Mouse (Mus musculus): Measurements from ENCODE around the gene Tcea2. TPM values are rescaled to one million over a fixed set of nuclear protein-coding genes. Genes with fewer than 3 reads are reported as not detected.

Gene Tcea2
- total RNA-seq, 2 experiments from 2014 or later: 13.6 to 25.2 TPM

DNA sequence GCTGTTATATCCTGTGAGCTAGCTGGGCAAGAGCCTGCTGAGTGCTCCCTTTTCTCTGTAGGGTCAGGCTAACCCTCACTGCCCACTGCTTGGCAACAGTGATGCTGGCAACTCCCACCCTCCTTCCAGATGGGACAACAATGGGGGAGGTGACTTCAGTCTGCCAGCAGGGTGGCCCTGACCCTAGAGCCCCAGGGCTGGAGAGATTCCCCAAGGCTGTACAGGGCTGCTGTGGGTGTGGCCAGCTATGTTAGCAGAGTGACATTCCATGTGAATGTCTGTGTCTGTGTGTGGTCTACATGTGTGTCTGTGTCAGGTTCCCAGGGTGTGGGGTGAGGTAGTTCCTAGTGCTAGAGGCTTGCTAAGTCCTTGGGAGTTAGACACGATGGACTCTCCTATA is 6.6 kb upstream of the Tcea2 start:
- no peak for ATAC-seq (replicated peaks; ENCODE audit: poor library complexity, severe bottlenecking)

- ATAC-seq (replicated peaks; ENCODE audit: poor library complexity, severe bottlenecking): no peak
These were observed 5.2 kb upstream of the Tcea2 start for GRCm38 (mm10) chr2:181674934-181675333.

GRCm38 (mm10) chr2:181675454-181675853 is 4.7 kb upstream of the Tcea2 start:
- peak; percentile 51 for ATAC-seq (replicated peaks; ENCODE audit: poor library complexity, severe bottlenecking)

DNA sequence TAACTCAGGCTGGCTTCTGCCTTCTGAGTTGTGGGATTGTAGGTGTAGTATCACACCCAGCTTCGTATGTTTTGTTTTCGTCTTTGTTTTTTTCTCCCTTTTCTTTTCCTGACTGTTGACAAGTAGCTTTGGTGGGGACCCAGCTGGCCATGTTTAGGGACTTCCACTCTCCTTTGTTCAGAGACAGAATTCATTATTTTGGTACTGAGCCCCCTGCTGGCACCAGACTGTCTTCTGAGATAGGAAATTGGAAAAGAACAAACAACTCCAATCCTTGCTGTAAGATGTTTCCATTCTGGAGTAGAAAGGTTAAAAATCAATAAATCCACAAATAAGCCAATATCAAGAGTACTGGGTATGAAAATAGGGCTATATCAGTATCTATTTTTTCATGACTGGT is 3.7 kb upstream of the Tcea2 start:
- ATAC-seq (replicated peaks; ENCODE audit: poor library complexity, severe bottlenecking): no peak

- ATAC-seq (replicated peaks; ENCODE audit: poor library complexity, severe bottlenecking): no peak
These were observed 2.9 kb upstream of the Tcea2 start for GRCm38 (mm10) chr2:181677096-181677754.

DNA sequence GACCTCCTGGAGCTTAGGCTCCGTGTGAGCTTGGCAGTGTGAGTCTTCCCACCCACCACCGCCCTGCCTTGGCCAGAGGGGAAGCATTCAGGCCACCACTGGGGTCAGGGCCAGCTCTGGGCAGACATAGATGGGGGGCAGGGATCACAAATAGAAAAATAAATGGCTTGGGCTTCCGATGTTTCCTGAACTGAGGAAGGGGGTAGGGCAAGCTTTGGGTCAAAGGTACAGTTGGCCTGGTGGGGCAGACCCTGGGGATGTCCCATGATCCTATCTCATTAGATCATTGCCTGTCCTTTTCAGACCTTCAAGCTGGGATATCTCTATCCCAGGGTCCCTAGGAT is 2.4 kb upstream of the Tcea2 start:
- ATAC-seq (replicated peaks; ENCODE audit: poor library complexity, severe bottlenecking): no peak

DNA sequence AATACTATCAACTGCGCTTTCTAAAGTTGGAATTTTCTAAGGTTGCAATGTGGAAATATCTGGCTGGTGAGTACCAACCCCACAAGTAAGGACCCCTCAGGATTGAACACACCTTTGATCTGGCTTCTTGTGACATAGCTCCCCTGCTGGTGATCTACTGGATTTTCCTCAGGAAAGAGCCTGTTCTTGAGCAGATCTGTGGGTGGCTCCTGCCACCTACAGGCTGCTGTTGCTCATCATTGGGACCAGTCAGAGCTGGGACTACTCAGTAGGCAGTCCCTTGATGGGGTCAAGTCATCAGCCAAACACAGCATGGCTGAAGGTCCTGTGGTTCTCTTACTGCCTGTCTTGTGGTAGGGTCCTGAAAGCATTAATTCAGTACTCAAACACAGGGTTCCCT is 1.3 kb upstream of the Tcea2 start:
- peak; percentile 70 for ATAC-seq (replicated peaks; ENCODE audit: poor library complexity, severe bottlenecking)

DNA sequence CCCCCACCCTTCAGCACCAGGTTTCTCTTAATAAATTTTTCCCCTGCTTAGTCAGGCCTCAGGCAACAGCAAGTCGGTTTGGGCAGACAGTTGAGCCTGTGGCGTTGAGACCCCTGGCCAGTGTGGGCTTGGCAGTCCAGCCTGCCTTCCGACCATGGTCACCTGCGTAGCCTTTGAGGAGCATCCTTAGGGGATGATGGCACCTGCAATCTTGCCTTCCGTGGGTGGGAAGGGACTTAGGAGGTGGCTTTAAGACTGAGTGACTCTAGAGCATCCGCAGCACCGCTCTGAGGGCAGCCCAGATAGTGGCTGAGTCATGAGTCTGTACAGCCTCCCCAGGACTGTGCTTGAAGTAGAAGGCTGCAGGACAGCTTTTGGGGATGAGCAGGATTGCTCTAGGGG is 607 bp downstream of the Tcea2 start:
- peak; percentile 23 for ATAC-seq (replicated peaks; ENCODE audit: poor library complexity, severe bottlenecking)

DNA sequence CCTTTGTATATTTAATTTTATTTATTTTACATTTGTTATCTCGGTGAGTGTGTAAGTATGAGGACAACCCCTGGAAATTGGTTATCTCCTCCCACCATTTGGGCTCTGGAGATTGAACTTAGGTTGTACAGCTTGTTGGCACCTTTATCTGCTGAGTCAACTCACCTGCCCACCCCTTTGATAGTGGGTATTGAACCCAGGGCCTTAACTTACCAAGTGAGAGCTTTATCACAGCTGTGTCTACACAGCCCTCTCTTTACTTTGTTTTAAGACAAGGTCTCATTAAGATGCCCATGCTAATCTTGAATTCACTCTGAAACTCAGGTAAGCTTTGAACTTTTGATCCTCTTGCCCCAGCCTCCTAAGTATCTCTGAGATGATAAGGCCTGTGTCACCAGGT is 1.9 kb downstream of the Tcea2 start:
- ATAC-seq (replicated peaks; ENCODE audit: poor library complexity, severe bottlenecking): no peak

GRCm38 (mm10) chr2:181683381-181683780 is 3.3 kb downstream of the Tcea2 start:
- no peak for ATAC-seq (replicated peaks; ENCODE audit: poor library complexity, severe bottlenecking)

DNA sequence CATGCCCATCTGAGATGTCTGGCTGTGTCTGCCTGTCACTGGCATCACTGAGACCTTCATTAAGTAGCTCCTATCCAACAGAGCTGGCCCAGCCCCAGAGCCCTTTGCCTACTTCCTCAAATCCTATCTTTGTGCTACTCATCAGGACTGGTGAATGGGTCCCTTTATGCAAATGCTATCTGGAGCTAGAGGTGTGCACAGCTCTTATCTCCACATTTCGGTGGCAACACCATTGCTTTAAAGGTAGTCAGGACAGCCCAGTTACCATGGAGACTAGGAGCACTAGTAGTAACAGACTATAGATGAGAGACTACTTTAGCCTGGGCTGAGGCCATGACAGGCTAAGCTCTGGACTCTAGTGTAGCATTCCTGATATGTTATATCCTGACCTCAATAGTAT is 4.6 kb downstream of the Tcea2 start:
- ATAC-seq (replicated peaks; ENCODE audit: poor library complexity, severe bottlenecking): peak; percentile 29

GRCm38 (mm10) chr2:181685686-181686085 is 5.6 kb downstream of the Tcea2 start:
- ATAC-seq (replicated peaks; ENCODE audit: poor library complexity, severe bottlenecking): no peak

- no peak for ATAC-seq (replicated peaks; ENCODE audit: poor library complexity, severe bottlenecking)
These were observed 7.5 kb downstream of the Tcea2 start for GRCm38 (mm10) chr2:181687586-181687985.

- ATAC-seq (replicated peaks; ENCODE audit: poor library complexity, severe bottlenecking): no peak
These were observed 9.5 kb downstream of the Tcea2 start for GRCm38 (mm10) chr2:181689466-181690160.

GRCm38 (mm10) chr2:181691083-181691482 is 11.0 kb downstream of the Tcea2 start:
- no peak for ATAC-seq (replicated peaks; ENCODE audit: poor library complexity, severe bottlenecking)

DNA sequence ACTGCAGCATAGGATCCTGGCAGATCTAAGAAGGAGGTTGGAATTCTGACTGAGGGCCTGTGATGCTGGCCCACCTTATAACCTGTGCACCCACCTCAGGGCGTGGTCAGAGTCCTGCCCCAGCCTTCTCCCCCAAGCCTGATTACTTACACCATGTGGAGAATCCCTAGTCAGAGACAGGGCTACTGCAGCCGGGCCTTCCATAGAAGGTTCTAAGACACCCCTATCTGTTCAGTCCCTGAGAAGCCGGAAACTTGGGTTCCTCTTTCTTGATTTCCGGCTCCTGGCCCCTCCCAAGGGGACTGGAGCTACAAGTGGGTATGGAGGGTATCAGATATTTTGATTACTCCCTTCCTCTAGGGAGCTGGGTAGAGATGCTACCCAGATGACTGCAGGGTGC is 11.5 kb downstream of the Tcea2 start:
- ATAC-seq (replicated peaks; ENCODE audit: poor library complexity, severe bottlenecking): peak; percentile 61

DNA sequence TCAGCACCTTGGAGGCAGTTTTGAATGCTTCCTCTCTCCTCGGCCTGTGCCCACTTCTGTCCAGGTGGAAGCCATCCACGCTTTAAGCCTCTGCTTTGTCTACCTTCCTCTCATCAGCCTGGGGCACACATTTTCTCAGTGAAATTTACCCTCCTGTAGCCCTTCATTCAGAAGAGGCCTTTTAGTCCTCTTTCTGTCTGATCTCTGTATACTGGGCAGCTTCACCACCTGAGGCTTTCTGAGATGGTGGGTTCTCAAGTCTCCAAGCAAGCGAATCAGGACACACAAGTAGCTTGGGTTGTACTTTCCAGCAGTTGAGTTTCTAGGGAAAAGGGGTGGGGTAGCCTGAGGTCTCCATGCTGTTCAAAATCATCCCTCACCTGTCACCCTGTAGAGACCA is 12.2 kb downstream of the Tcea2 start:
- no peak for ATAC-seq (replicated peaks; ENCODE audit: poor library complexity, severe bottlenecking)

GRCm38 (mm10) chr2:181693339-181694280 is 13.5 kb downstream of the Tcea2 start, which contains the start of gene Rgs19:
Gene Rgs19 (minus strand): TSS chr2:181693977.
- ATAC-seq (replicated peaks; ENCODE audit: poor library complexity, severe bottlenecking): peak; percentile 68

GRCm38 (mm10) chr2:181694581-181694980 is 14.5 kb downstream of the Tcea2 start:
- no peak for ATAC-seq (replicated peaks; ENCODE audit: poor library complexity, severe bottlenecking)

- no peak for ATAC-seq (replicated peaks; ENCODE audit: poor library complexity, severe bottlenecking)
These were observed 15.7 kb downstream of the Tcea2 start for GRCm38 (mm10) chr2:181695776-181696175.

DNA sequence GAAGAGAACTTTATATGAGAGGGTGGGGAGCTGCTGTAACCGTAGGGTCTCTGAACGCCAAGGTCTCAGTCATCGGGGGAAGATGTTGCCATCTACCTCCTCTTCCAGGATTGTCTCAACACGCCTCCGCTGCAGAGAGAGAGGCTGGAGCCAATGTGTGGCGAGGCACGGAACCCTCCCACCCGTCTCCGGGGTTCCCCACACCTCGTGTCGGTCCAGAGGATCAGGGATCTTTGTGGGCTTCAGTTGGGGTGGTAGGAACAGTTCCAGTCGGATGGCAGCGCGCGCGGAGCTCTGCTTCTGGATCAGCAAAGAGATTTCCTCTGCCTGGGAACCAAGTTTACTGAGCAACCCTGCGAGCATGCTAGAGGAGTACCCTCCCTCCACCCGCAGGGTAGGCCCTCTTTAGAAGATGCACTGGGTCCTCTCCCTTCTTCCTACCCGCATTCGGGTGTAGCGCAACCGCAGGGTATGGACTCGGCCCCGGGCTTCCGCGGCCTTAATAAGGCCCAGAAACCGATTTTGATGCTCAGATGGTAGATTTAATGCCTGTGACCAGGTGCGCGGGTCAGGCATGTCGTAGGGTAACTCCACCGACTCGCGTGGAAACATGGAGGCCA is 16.8 kb downstream of the Tcea2 start:
- ATAC-seq (replicated peaks; ENCODE audit: poor library complexity, severe bottlenecking): no peak
